Mouse (Mus musculus) liver, embryonic 16.5 days (tissue): Measurements from ENCODE around the gene Whrn. TPM values are rescaled to one million over a fixed set of nuclear protein-coding genes. Genes with fewer than 3 reads are reported as not detected.

Experiments used
- ATAC-seq: fragments of 200-750 bp; cut with Nextera tagmentation; 2 replicates; pipeline ENCODE4 v1.8.0; 2017; ENCODE audit warnings: low read depth, mild to moderate bottlenecking, moderate number of reproducible peaks, moderate library complexity
- H3K27ac ChIP-seq: fragments of 300-500 bp; sonication (generic); 2 replicates; pipeline ENCODE4 v1.5.1; 2014; ENCODE audit warnings: mild to moderate bottlenecking, low read length
- H3K27me3 ChIP-seq: fragments of 300-500 bp; sonication (generic); 2 replicates; pipeline ENCODE4 v1.6.1; 2014; ENCODE audit warnings: low read depth, low read length, mixed read lengths; ENCODE audit not compliant: control insufficient read depth, insufficient read depth
- H3K36me3 ChIP-seq: fragments of 300-500 bp; sonication (generic); 2 replicates; pipeline ENCODE4 v1.6.1; 2014; ENCODE audit warnings: mild to moderate bottlenecking; ENCODE audit not compliant: control insufficient read depth, insufficient read depth
- H3K4me1 ChIP-seq: fragments of 300-500 bp; sonication (generic); 2 replicates; pipeline ENCODE4 v1.6.1; 2014; ENCODE audit warnings: low read depth, low read length, mixed read lengths; ENCODE audit not compliant: control insufficient read depth
- H3K4me2 ChIP-seq: fragments of 300-500 bp; sonication (generic); 2 replicates; pipeline ENCODE4 v1.6.1; 2014; ENCODE audit warnings: low read depth, low read length, mixed read lengths
- H3K4me3 ChIP-seq: fragments of 300-500 bp; sonication (generic); 2 replicates; pipeline ENCODE4 v1.5.1; 2014; ENCODE audit warnings: low read depth, mild to moderate bottlenecking, low read length
- H3K9ac ChIP-seq: fragments of 300-500 bp; sonication (generic); 2 replicates; pipeline ENCODE4 v1.6.1; 2014; ENCODE audit warnings: low read depth, low read length
- H3K9me3 ChIP-seq: fragments of 300-500 bp; sonication (generic); replicated peaks from 2 replicates; pipeline ENCODE4 v1.6.1; 2016; ENCODE audit warnings: low read length; ENCODE audit not compliant: control insufficient read depth
- WGBS: fragments of 180-500 bp; shearing (Covaris S2); extraction: QIAGEN DNeasy Blood & Tissue Kit; methylation state at CpG from one replicate; pipeline ENCODE4 v1.1.7; 2014; ENCODE audit not compliant: insufficient replicate concordance; 5-methylcytosine and 5-hydroxymethylcytosine counted together
- polyA plus RNA-seq: library from polyadenylated mRNA; unstranded; fragments of >200 nt; fragmentation: Nextera tagmentation; extraction: Ambion mirVana; gene quantifications from 2 replicates; pipeline ENCODE4 v1.2.1, GENCODE M21; 2015

Gene Whrn
- polyA plus RNA-seq, 1 experiment from 2014 or later, result 0.19 TPM

GRCm38 (mm10) chr4:63409908-63410582, 85.7 kb downstream of the Whrn start:
- peaks cover 6% of the 10 kb centered on the region; the same call in 1 of the 2 replicates for H3K27me3 ChIP-seq
- H3K9ac ChIP-seq, result peak overlapping the region; percentile 35
- no peaks in the 10 kb centered on the region for H3K9me3 ChIP-seq
- 0% methylated on average over 39 of the region's 39 CpGs for WGBS
- H3K4me2 ChIP-seq, result peak overlapping the region; percentile 83
- H3K27ac ChIP-seq, result no peak overlapping the region
- H3K36me3 ChIP-seq, result no peaks in the 10 kb centered on the region
- peak overlapping the region; percentile 69 for H3K4me3 ChIP-seq
- peaks cover 27% of the 10 kb centered on the region for H3K4me1 ChIP-seq
- ATAC-seq, result peak; percentile 70

GRCm38 (mm10) chr4:63409317-63409907, 86.4 kb downstream of the Whrn start:
- peak overlapping the region; percentile 83 for H3K4me2 ChIP-seq
- H3K27me3 ChIP-seq, result peaks cover 6% of the 10 kb centered on the region; the same call in 1 of the 2 replicates
- H3K4me3 ChIP-seq, result peak overlapping the region; percentile 69
- H3K9me3 ChIP-seq, result no peaks in the 10 kb centered on the region
- H3K9ac ChIP-seq, result peak overlapping the region; percentile 35
- no peak overlapping the region for H3K27ac ChIP-seq
- 5% methylated on average over 18 of the region's 18 CpGs for WGBS
- ATAC-seq, result no peak
- H3K36me3 ChIP-seq, result no peaks in the 10 kb centered on the region
- H3K4me1 ChIP-seq, result peaks cover 33% of the 10 kb centered on the region

GRCm38 (mm10) chr4:63408649-63409048, 87.1 kb downstream of the Whrn start:
- no peak overlapping the region for H3K9ac ChIP-seq
- no peak overlapping the region for H3K27ac ChIP-seq
- H3K4me3 ChIP-seq, result no peak overlapping the region
- H3K9me3 ChIP-seq, result no peaks in the 10 kb centered on the region
- H3K27me3 ChIP-seq, result peaks cover 6% of the 10 kb centered on the region; the same call in 1 of the 2 replicates
- 9% methylated on average over 8 of the region's 8 CpGs for WGBS
- ATAC-seq, result peak; percentile 22; the same call in 1 of the 2 replicates
- no peaks in the 10 kb centered on the region for H3K36me3 ChIP-seq
- H3K4me2 ChIP-seq, result peak overlapping the region; percentile 83; the same call in 1 of the 2 replicates
- peaks cover 41% of the 10 kb centered on the region for H3K4me1 ChIP-seq

GRCm38 (mm10) chr4:63408247-63408646, 87.5 kb downstream of the Whrn start:
- ATAC-seq, result no peak
- Histone ChIP-seq H3K9me3 (no peaks in the 10 kb centered on the region), H3K4me2 (no peak overlapping the region), H3K9ac (no peak overlapping the region), H3K4me3 (no peak overlapping the region), H3K27ac (no peak overlapping the region), H3K4me1 (peaks cover 45% of the 10 kb centered on the region), H3K27me3 (peaks cover 6% of the 10 kb centered on the region; the same call in 1 of the 2 replicates), H3K36me3 (no peaks in the 10 kb centered on the region)
- WGBS, result 57% methylated on average over 7 of the region's 7 CpGs

GRCm38 (mm10) chr4:63405683-63406082, 90.1 kb downstream of the Whrn start:
- H3K27ac ChIP-seq, result no peak overlapping the region
- no peak overlapping the region for H3K4me2 ChIP-seq
- no peak for ATAC-seq

GRCm38 (mm10) chr4:63405051-63405450, 90.7 kb downstream of the Whrn start:
- peak; percentile 14; the same call in 1 of the 2 replicates for ATAC-seq
- no peak overlapping the region for H3K4me2 ChIP-seq

More at GRCm38 (mm10) chr4:63405683-63406082, 90.1 kb downstream of the Whrn start:
- 41% methylated on average over 4 of the region's 4 CpGs for WGBS
- no peaks in the 10 kb centered on the region for H3K36me3 ChIP-seq
- peaks cover 6% of the 10 kb centered on the region; the same call in 1 of the 2 replicates for H3K27me3 ChIP-seq
- no peak overlapping the region for H3K4me3 ChIP-seq
- H3K4me1 ChIP-seq, result peaks cover 64% of the 10 kb centered on the region
- no peaks in the 10 kb centered on the region for H3K9me3 ChIP-seq
- no peak overlapping the region for H3K9ac ChIP-seq

GRCm38 (mm10) chr4:63404205-63404604, 91.6 kb downstream of the Whrn start:
- ATAC-seq, result no peak
- Histone ChIP-seq H3K4me2 (0 out of 2 replicates have a peak overlapping the region, but pooled peaks have one; percentile 13), H3K36me3 (no peaks in the 10 kb centered on the region), H3K4me3 (no peak overlapping the region), H3K27ac (peak overlapping the region; percentile 65), H3K9ac (peak overlapping the region; percentile 30; the same call in 1 of the 2 replicates), H3K9me3 (no peaks in the 10 kb centered on the region), H3K27me3 (peaks cover 2% of the 10 kb centered on the region; the same call in 1 of the 2 replicates), H3K4me1 (peaks cover 54% of the 10 kb centered on the region)
- 34% methylated on average over 7 of the region's 7 CpGs for WGBS

More at GRCm38 (mm10) chr4:63405051-63405450, 90.7 kb downstream of the Whrn start:
- Histone ChIP-seq H3K9ac (no peak overlapping the region), H3K27me3 (peaks cover 6% of the 10 kb centered on the region; the same call in 1 of the 2 replicates), H3K4me1 (peaks cover 57% of the 10 kb centered on the region), H3K36me3 (no peaks in the 10 kb centered on the region), H3K27ac (no peak overlapping the region; the same call in 1 of the 2 replicates), H3K9me3 (no peaks in the 10 kb centered on the region), H3K4me3 (no peak overlapping the region)
- 9% methylated on average over 7 of the region's 7 CpGs for WGBS

- WGBS, result 11% methylated on average over 17 of the region's 17 CpGs
- peak; percentile 31 for ATAC-seq
- Histone ChIP-seq H3K9ac (peak within 1 kb of the TSS; percentile 46), H3K27me3 (no peaks in the 10 kb centered on the region), H3K9me3 (no peaks in the 10 kb centered on the region), H3K27ac (peak within 1 kb of the TSS; percentile 65), H3K4me1 (peaks cover 51% of the 10 kb centered on the region), H3K4me3 (peak within 1 kb of the TSS; percentile 50), H3K36me3 (no peaks in the 10 kb centered on the region), H3K4me2 (peak within 1 kb of the TSS; percentile 13)
Measured at GRCm38 (mm10) chr4:63403040-63403959, 92.5 kb downstream of the Whrn start, which contains the start of gene Akna. Akna (minus strand) TSS chr4:63403354.
